Mouse (Mus musculus): ENCODE measurements at regions not wholly inside any gene's neighbourhood (a gene's known extent, or its start where the extent isn't known, plus 50 kb on each side); places are given as distances from the start of the nearest gene placed in this dataset.

GRCm38 (mm10) chr15:65733326-65733725, 718.6 kb upstream of the Gm21961 start:
- no peaks in the 10 kb centered on the region for H3K27me3 ChIP-seq (replicated peaks)
- peak; percentile 77; the same call in 1 of the 2 replicates for ATAC-seq (replicated peaks)
- no peaks in the 10 kb centered on the region for H3K9me3 ChIP-seq
- WGBS = 73% methylated on average over 6 of the region's 6 CpGs
- H3K27ac ChIP-seq = no peak overlapping the region
- no peak overlapping the region for H3K4me2 ChIP-seq
- H3K4me3 ChIP-seq = no peak overlapping the region
- H3K36me3 ChIP-seq (replicated peaks) = no peaks in the 10 kb centered on the region
- no peaks in the 10 kb centered on the region for H3K4me1 ChIP-seq
- H3K9ac ChIP-seq = no peak overlapping the region

DNA sequence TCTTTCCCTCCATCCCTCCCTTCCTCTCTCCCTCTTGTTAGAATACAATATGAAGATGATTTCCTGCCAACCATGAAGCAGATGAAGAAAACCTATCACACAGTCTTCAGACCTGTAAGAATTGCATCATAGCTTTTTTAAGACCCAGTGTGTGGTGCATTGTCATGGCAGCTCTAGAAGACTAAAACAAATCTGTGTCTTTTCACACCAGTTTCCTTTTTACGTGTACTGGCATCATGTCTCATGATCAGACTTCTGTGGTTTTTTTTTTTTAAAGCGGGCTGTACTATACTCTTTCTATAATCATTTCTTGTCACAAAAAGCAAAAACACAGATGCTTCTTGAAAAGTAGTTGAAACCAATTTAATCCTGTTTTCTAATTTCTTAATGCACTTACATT, 716.6 kb upstream of the Gm21961 start:
- WGBS = 93% methylated on average over 2 of the region's 2 CpGs
- Histone ChIP-seq H3K9ac (no peak overlapping the region), H3K9me3 (no peaks in the 10 kb centered on the region), H3K36me3 (replicated peaks) (no peaks in the 10 kb centered on the region), H3K4me1 (no peaks in the 10 kb centered on the region), H3K27me3 (replicated peaks) (no peaks in the 10 kb centered on the region), H3K4me3 (no peak overlapping the region), H3K4me2 (no peak overlapping the region), H3K27ac (no peak overlapping the region)
- no peak for ATAC-seq (replicated peaks)

- Histone ChIP-seq H3K4me3 (no peak overlapping the region), H3K9me3 (no peaks in the 10 kb centered on the region)
- 87% methylated on average over 1 of the region's 1 CpGs for WGBS
Measured at GRCm38 (mm10) chr15:65727061-65727460, 712.4 kb upstream of the Gm21961 start.

GRCm38 (mm10) chr15:65726271-65726670, 711.6 kb upstream of the Gm21961 start:
- Histone ChIP-seq H3K27ac (no peak overlapping the region), H3K4me2 (no peak overlapping the region), H3K9ac (no peak overlapping the region), H3K4me1 (no peaks in the 10 kb centered on the region), H3K27me3 (replicated peaks) (no peaks in the 10 kb centered on the region), H3K4me3 (no peak overlapping the region), H3K36me3 (replicated peaks) (no peaks in the 10 kb centered on the region), H3K9me3 (no peaks in the 10 kb centered on the region)
- 95% methylated on average over 2 of the region's 2 CpGs for WGBS
- no peak for ATAC-seq (replicated peaks)

More at GRCm38 (mm10) chr15:65727061-65727460, 712.4 kb upstream of the Gm21961 start:
- no peaks in the 10 kb centered on the region for H3K4me1 ChIP-seq
- ATAC-seq (replicated peaks) = no peak
- no peaks in the 10 kb centered on the region for H3K27me3 ChIP-seq (replicated peaks)
- H3K36me3 ChIP-seq (replicated peaks) = no peaks in the 10 kb centered on the region
- H3K4me2 ChIP-seq = no peak overlapping the region
- H3K9ac ChIP-seq = no peak overlapping the region
- no peak overlapping the region for H3K27ac ChIP-seq

- Histone ChIP-seq H3K4me1 (no peaks in the 10 kb centered on the region), H3K9ac (no peak overlapping the region), H3K4me3 (no peak overlapping the region), H3K27me3 (replicated peaks) (no peaks in the 10 kb centered on the region), H3K9me3 (no peaks in the 10 kb centered on the region), H3K4me2 (no peak overlapping the region), H3K36me3 (replicated peaks) (no peaks in the 10 kb centered on the region), H3K27ac (no peak overlapping the region)
- ATAC-seq (replicated peaks) = peak; percentile 95
- WGBS = 42% methylated on average over 3 of the region's 3 CpGs
Measured at GRCm38 (mm10) chr15:65703559-65703958, 688.9 kb upstream of the Gm21961 start.

DNA sequence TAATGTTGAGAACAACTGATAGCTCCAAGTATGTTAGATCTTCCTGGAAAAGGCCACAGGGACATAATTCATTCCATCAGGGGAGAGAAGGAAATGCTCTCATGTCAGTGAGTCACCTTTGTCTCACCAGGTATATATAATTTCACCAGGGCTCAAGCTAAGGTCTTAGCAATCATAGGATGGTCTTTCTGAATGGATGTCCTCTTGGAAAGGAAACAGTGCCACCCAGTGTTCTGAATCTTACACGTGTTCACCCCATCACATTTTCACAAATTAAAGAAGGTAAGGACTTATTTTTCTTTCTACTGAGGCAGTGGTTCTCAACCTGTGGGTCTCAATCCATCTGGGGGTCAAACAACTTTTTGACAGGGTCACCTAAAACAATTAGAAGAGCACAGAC, 686.8 kb upstream of the Gm21961 start:
- no peaks in the 10 kb centered on the region for H3K9me3 ChIP-seq
- no peaks in the 10 kb centered on the region for H3K4me1 ChIP-seq
- peak; percentile 58; the same call in 1 of the 2 replicates for ATAC-seq (replicated peaks)
- no peak overlapping the region for H3K27ac ChIP-seq
- no peaks in the 10 kb centered on the region for H3K27me3 ChIP-seq (replicated peaks)
- H3K4me2 ChIP-seq = no peak overlapping the region
- no peak overlapping the region for H3K9ac ChIP-seq
- no peaks in the 10 kb centered on the region for H3K36me3 ChIP-seq (replicated peaks)
- 20% methylated on average over 1 of the region's 1 CpGs for WGBS
- no peak overlapping the region for H3K4me3 ChIP-seq

- ATAC-seq (replicated peaks) = no peak
- H3K9me3 ChIP-seq = no peaks in the 10 kb centered on the region
- H3K27ac ChIP-seq = no peak overlapping the region
- 92% methylated on average over 2 of the region's 2 CpGs for WGBS
- H3K4me1 ChIP-seq = no peaks in the 10 kb centered on the region
- no peaks in the 10 kb centered on the region for H3K36me3 ChIP-seq (replicated peaks)
- H3K4me3 ChIP-seq = no peak overlapping the region
- H3K4me2 ChIP-seq = no peak overlapping the region
- no peaks in the 10 kb centered on the region for H3K27me3 ChIP-seq (replicated peaks)
- H3K9ac ChIP-seq = no peak overlapping the region
Measured at GRCm38 (mm10) chr15:65698596-65698995, 683.9 kb upstream of the Gm21961 start.
